Mouse (Mus musculus): ENCODE measurements around the gene Dpf1. TPM values are rescaled to one million over a fixed set of nuclear protein-coding genes. Genes with fewer than 3 reads are reported as not detected.

The Dpf1 gene
- polyA plus RNA-seq, 1 experiment = 1.2 TPM

DNA sequence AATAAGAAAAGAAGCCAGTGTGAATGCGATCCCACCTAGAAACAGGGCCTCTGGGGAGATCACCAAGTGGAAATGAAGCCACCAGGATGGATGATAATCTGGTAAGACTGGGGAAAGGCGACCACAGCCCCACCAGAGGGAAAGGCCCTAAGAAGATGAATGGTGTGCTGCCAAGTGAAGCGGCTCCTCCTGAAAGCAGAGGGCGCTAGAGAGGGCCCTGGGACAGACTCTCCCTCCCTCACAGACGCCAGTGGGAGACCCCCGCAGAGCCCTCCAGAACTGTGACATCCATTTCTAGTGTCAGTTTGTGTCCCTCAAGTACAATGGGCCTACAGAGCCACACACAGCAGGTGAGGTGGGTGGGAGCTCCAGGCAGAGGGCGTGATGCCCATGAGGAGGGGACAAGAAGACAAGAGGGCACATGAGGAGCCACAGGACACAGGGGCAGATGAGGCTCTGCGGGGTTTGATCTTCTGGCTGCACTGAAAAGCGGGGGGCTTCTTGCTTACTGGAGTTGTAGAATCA is 33.1 kb downstream of the Dpf1 start:
- H3K4me3 ChIP-seq (replicated peaks) = no peak overlapping the region
- H3K27me3 ChIP-seq (replicated peaks) = peaks cover 3% of the 10 kb centered on the region
- peaks cover 52% of the 10 kb centered on the region for H3K4me1 ChIP-seq
- H3K9me3 ChIP-seq = no peaks in the 10 kb centered on the region
- TF ChIP-seq FLI1 (IDR thresholded peaks at IDR 0.05; ENCODE audit: low read length) (no peak), GATA1 (IDR thresholded peaks at IDR 0.05; ENCODE audit: borderline replicate concordance, low read length) (no peak)
- peaks cover 53% of the 10 kb centered on the region for H3K36me3 ChIP-seq (replicated peaks; ENCODE audit: low read length)

DNA sequence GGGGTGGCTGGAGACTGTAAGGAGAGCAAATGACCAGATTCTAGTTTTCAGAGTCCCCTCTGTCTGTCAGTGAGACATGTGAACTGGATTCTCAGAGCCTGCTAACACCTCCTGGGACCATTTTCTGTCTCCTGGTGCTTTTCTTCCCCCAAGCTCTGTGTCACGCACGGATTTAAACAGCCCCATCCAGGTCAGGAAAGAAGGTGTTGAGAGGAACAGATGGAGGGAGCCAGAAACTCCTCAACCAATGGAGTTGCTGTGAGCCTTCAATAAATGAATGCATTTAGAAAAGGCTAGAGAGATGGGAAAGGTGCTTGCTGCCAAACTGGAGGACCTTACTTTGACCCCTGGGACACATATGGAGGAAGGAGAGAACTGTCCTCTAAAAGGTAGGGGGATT is 34.0 kb downstream of the Dpf1 start:
- Histone ChIP-seq H3K27me3 (replicated peaks) (peaks cover 3% of the 10 kb centered on the region), H3K4me3 (replicated peaks) (no peak overlapping the region), H3K9me3 (no peaks in the 10 kb centered on the region), H3K4me1 (peaks cover 59% of the 10 kb centered on the region), H3K36me3 (replicated peaks; ENCODE audit: low read length) (peaks cover 44% of the 10 kb centered on the region)
- TF ChIP-seq GATA1 (IDR thresholded peaks at IDR 0.05; ENCODE audit: borderline replicate concordance, low read length) (no peak), FLI1 (IDR thresholded peaks at IDR 0.05; ENCODE audit: low read length) (no peak)

DNA sequence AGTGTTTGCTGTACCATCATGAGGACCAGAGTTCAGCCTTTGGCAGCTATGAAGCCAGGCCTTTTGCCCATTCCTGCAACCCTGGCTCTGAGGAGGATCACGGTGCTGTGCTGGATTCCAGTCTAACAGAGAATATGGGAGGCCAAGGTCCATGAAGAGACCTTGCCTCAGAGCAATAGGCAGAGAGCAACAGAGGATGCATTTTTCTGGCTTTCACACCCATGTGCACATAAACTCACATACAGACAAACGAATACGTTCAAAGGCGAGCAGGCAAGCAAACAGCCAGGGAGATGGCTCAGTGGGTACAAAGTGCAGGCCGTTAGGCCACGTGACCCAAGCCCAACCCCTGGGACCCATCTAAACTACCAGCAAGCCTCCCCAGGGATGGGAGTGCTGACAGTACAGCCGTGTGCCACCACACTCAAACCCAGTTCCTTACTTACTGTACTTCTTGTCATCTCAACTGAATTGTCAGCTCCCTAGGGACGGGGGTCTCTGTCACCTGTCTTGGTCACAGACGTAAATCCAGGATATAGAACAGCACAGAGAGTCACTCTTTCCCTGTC is 34.7 kb downstream of the Dpf1 start:
- H3K4me3 ChIP-seq (replicated peaks) = no peak overlapping the region
- H3K4me1 ChIP-seq = peaks cover 66% of the 10 kb centered on the region
- H3K36me3 ChIP-seq (replicated peaks; ENCODE audit: low read length) = peaks cover 38% of the 10 kb centered on the region

DNA sequence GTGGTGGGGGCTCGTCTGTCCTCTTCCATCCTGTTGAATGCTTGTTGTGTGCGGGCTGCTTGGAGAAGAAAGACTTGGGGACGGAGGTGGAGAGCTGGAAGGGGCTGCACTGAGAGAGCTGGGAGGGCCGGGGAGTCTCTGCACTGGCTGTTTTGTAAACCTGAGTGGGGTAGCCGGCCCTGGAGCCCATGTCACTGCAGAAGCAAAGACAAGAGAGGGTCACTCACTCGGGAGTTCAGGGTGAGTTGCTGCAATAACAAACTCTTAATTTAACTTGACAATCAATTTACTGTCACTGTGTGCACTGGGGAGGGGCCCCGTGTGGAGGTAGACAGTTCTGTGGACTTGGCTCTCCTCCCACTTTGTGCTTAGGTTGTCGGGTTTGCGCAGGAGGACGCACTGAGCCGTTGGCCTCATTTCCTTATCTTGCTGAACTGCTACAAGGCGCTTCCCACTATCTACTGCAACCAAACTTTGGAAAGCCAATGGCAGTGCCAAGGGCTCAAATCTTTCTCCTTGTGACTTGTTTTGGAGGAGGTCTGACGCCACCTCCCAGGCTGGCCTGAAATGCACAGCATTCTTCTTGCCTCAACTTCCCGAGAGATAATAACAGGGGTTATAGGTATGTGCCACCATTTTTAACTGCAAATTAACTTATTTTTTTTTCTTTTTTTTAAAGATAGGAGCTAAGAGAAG is 35.4 kb downstream of the Dpf1 start:
- H3K4me3 ChIP-seq (replicated peaks) = no peak overlapping the region
- peaks cover 66% of the 10 kb centered on the region for H3K4me1 ChIP-seq

More for the DNA sequence above, 34.7 kb downstream of the Dpf1 start:
- Histone ChIP-seq H3K27me3 (replicated peaks) (peaks cover 3% of the 10 kb centered on the region), H3K9me3 (no peaks in the 10 kb centered on the region)
- no peak for TF ChIP-seq GATA1 (IDR thresholded peaks at IDR 0.05; ENCODE audit: borderline replicate concordance, low read length)

DNA sequence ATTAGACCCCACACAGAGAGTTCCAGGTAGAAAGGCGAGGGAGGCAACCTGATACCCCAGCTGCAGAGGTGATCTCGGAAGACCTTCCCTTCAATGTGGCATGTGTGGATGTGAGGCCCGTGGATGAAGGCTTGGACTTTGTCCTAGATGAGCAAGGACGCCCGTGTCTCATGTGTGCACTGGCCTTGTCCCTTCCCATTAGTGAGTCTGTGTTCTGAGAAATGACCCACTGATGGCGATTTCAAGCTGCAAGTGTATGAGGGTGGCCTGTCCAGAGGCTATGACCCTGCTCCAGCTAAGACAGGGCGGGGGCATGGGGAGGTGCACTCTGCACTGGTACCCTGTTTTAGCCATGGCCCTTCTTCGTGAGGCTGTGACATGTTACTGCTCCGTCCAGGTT is 36.5 kb downstream of the Dpf1 start:
- TF ChIP-seq GATA1 (IDR thresholded peaks at IDR 0.05; ENCODE audit: borderline replicate concordance, low read length) = no peak
- no peak for TF ChIP-seq FLI1 (IDR thresholded peaks at IDR 0.05; ENCODE audit: low read length)
- Histone ChIP-seq H3K36me3 (replicated peaks; ENCODE audit: low read length) (peaks cover 32% of the 10 kb centered on the region), H3K27me3 (replicated peaks) (peaks cover 3% of the 10 kb centered on the region), H3K4me1 (peaks cover 69% of the 10 kb centered on the region), H3K9me3 (no peaks in the 10 kb centered on the region), H3K4me3 (replicated peaks) (no peak overlapping the region)

More for the DNA sequence above, 35.4 kb downstream of the Dpf1 start:
- TF ChIP-seq GATA1 (IDR thresholded peaks at IDR 0.05; ENCODE audit: borderline replicate concordance, low read length) (no peak), FLI1 (IDR thresholded peaks at IDR 0.05; ENCODE audit: low read length) (no peak)
- peaks cover 38% of the 10 kb centered on the region for H3K36me3 ChIP-seq (replicated peaks; ENCODE audit: low read length)
- peaks cover 3% of the 10 kb centered on the region for H3K27me3 ChIP-seq (replicated peaks)
- H3K9me3 ChIP-seq = no peaks in the 10 kb centered on the region

DNA sequence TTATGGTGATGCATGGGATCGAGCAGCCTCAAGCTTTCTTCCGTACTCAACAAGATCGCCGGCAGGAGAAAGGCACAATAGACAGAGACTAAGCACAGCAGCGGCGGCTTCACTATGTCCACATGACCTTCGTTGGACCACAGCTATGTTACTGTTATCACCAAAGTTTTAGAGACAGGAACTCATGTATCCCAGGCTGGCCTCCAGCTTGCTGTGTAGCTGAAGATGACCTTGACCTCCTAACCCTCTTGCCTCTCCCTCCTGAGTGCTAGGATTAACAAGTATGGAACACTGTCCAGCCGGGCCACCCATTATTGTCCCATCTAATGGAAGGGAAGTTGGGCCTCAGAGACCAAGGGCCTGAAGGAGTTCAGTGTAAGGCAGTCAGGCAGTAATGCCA is 37.1 kb downstream of the Dpf1 start:
- Histone ChIP-seq H3K36me3 (replicated peaks; ENCODE audit: low read length) (peaks cover 30% of the 10 kb centered on the region), H3K4me3 (replicated peaks) (no peak overlapping the region), H3K9me3 (no peaks in the 10 kb centered on the region), H3K4me1 (peaks cover 69% of the 10 kb centered on the region), H3K27me3 (replicated peaks) (peaks cover 3% of the 10 kb centered on the region)
- TF ChIP-seq GATA1 (IDR thresholded peaks at IDR 0.05; ENCODE audit: borderline replicate concordance, low read length) = no peak
- TF ChIP-seq FLI1 (IDR thresholded peaks at IDR 0.05; ENCODE audit: low read length) = no peak

DNA sequence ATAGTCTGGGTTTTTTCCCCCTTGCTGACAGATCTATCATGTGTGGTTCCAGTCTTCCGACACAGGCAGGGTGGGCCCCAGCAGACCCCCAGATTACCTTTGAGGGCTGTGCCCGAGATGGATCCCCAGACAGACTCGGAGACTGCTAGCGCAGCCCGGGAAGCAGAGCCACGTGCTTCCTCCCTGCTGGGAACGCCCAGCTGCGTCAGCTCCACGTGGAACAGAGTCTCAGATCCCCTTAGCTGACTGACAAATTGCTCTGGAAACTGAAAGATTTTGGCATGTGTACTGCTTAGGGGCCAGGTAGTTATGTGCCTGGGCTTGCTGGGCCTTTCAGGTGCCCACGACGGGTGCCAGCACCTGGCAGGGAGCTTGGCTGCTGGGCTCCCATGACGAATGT is 38.0 kb downstream of the Dpf1 start:
- H3K4me1 ChIP-seq = peaks cover 67% of the 10 kb centered on the region
- no peak overlapping the region for H3K4me3 ChIP-seq (replicated peaks)
- no peaks in the 10 kb centered on the region for H3K9me3 ChIP-seq
- TF ChIP-seq FLI1 (IDR thresholded peaks at IDR 0.05; ENCODE audit: low read length) = no peak
- TF ChIP-seq GATA1 (IDR thresholded peaks at IDR 0.05; ENCODE audit: borderline replicate concordance, low read length) = no peak
- H3K36me3 ChIP-seq (replicated peaks; ENCODE audit: low read length) = peaks cover 28% of the 10 kb centered on the region
- peaks cover 3% of the 10 kb centered on the region for H3K27me3 ChIP-seq (replicated peaks)

DNA sequence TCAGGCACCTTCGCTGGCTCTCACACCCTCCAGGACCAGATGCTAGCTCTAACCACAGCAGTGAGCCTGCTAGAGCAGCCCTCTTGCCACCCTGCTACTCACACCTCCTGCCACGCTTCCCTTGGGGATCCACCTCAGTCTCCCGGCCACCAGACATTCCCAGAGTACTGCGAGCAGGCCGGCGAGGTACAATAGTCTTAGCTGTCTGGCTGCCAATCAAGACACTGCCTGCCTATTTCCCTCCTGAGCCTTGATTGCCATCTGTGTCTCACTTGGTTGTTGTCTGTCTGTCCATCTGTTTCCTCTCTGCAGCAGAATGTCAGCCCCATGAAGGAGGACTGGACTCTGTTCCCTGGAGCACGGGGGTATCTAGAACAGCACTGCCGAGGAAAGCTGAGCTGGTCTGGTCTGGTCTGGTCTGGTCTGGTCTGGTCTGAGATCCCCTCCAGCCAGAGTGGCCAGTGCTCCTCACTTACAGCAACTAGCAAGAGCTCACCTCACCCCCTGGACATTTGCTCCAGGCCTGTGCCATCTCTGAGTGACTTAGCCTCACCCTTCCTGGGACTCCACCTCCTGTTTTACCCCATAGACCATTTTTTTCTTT is 38.8 kb downstream of the Dpf1 start:
- Histone ChIP-seq H3K9me3 (no peaks in the 10 kb centered on the region), H3K4me1 (peaks cover 64% of the 10 kb centered on the region), H3K4me3 (replicated peaks) (no peak overlapping the region), H3K27me3 (replicated peaks) (peaks cover 3% of the 10 kb centered on the region), H3K36me3 (replicated peaks; ENCODE audit: low read length) (peaks cover 26% of the 10 kb centered on the region)
- TF ChIP-seq FLI1 (IDR thresholded peaks at IDR 0.05; ENCODE audit: low read length) (no peak), GATA1 (IDR thresholded peaks at IDR 0.05; ENCODE audit: borderline replicate concordance, low read length) (no peak)

DNA sequence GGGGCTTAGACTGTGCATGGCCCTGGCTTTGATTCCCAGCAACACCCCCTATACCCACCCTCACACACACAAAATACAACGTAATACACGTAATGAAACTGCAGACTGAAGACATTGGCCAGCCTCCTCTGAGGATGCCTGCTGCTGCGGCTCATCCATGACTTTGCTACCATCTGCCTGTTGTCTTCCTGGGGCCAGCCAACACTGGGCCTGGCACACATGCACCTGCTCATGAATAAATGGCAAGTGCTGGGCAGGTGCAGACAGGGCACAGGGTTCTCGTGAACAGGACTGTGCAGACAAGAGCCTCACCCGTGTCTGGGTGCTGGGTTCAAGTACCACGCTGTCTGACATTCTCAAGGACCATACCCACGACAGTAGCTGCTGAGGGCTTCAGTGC is 40.0 kb downstream of the Dpf1 start:
- Histone ChIP-seq H3K36me3 (replicated peaks; ENCODE audit: low read length) (peaks cover 31% of the 10 kb centered on the region), H3K27me3 (replicated peaks) (peaks cover 3% of the 10 kb centered on the region), H3K9me3 (no peaks in the 10 kb centered on the region), H3K4me3 (replicated peaks) (no peak overlapping the region), H3K4me1 (peaks cover 55% of the 10 kb centered on the region)
- TF ChIP-seq GATA1 (IDR thresholded peaks at IDR 0.05; ENCODE audit: borderline replicate concordance, low read length) = no peak
- no peak for TF ChIP-seq FLI1 (IDR thresholded peaks at IDR 0.05; ENCODE audit: low read length)

DNA sequence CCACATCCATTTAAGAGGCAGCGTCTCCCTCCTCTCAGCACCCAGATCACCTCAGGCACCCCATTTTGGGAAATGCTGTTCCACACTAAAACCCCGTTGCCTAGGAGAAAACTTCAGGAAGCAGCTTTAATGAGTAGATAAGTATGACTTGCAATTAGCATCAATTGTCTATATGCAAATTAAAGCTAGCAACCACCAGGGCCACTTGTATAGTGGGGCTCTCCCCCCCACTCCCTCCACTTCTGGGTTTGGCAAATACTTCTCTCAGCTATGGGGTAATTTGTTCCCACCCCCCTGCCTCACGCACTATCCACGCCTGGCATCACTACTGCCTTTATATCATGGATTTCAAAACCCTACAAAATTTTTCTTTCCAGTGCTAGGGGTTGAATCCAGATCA is 41.8 kb downstream of the Dpf1 start:
- peaks cover 43% of the 10 kb centered on the region for H3K4me1 ChIP-seq
- no peak overlapping the region for H3K4me3 ChIP-seq (replicated peaks)
- no peak for TF ChIP-seq FLI1 (IDR thresholded peaks at IDR 0.05; ENCODE audit: low read length)
- peaks cover 40% of the 10 kb centered on the region for H3K36me3 ChIP-seq (replicated peaks; ENCODE audit: low read length)
- H3K27me3 ChIP-seq (replicated peaks) = peaks cover 3% of the 10 kb centered on the region
- H3K9me3 ChIP-seq = no peaks in the 10 kb centered on the region

All from megakaryocyte, embryonic 14.5 days (primary cell).